Mouse (Mus musculus) liver, embryonic 15.5 days (tissue): ENCODE data around the gene Cwc15. TPM values are rescaled to one million over a fixed set of nuclear protein-coding genes. Genes with fewer than 3 reads are reported as not detected.

ENCODE experiments used
- ATAC-seq: fragments of 200-750 bp; cut with Nextera tagmentation; 2 replicates; pipeline ENCODE4 v1.8.0; 2017; ENCODE audit warnings: moderate number of reproducible peaks, mild to moderate bottlenecking, moderate library complexity; ENCODE audit not compliant: insufficient read depth
- H3K27ac ChIP-seq: fragments of 300-500 bp; sonication (generic); replicated peaks from 2 replicates; pipeline ENCODE4 v1.5.1; 2015; ENCODE audit warnings: mild to moderate bottlenecking, inconsistent platforms
- H3K27me3 ChIP-seq: fragments of 300-500 bp; sonication (generic); 2 replicates; pipeline ENCODE4 v1.6.1; 2015; ENCODE audit warnings: mild to moderate bottlenecking, inconsistent platforms
- H3K36me3 ChIP-seq: fragments of 300-500 bp; sonication (generic); replicated peaks from 2 replicates; pipeline ENCODE4 v1.6.1; 2015; ENCODE audit warnings: moderate library complexity, mild to moderate bottlenecking, inconsistent platforms
- H3K4me1 ChIP-seq: fragments of 300-500 bp; sonication (generic); replicated peaks from 2 replicates; pipeline ENCODE4 v1.6.1; 2015; ENCODE audit warnings: inconsistent platforms
- H3K4me2 ChIP-seq: fragments of 300-500 bp; sonication (generic); 2 replicates; pipeline ENCODE4 v1.6.1; 2015; ENCODE audit warnings: moderate library complexity, mild to moderate bottlenecking, inconsistent platforms
- H3K4me3 ChIP-seq: fragments of 300-500 bp; sonication (generic); replicated peaks from 2 replicates; pipeline ENCODE4 v1.5.1; 2015; ENCODE audit warnings: mild to moderate bottlenecking, inconsistent platforms
- H3K9ac ChIP-seq: fragments of 300-500 bp; sonication (generic); 2 replicates; pipeline ENCODE4 v1.6.1; 2015; ENCODE audit warnings: moderate library complexity, mild to moderate bottlenecking, inconsistent platforms
- H3K9me3 ChIP-seq: fragments of 300-500 bp; sonication (generic); replicated peaks from 2 replicates; pipeline ENCODE4 v1.6.1; 2016; ENCODE audit warnings: inconsistent platforms
- WGBS: fragments of 180-500 bp; shearing (Covaris S2); methylation state at CpG from one replicate; pipeline ENCODE4 v1.1.7; 2015; ENCODE audit warnings: mixed read lengths; ENCODE audit not compliant: insufficient replicate concordance; 5-methylcytosine and 5-hydroxymethylcytosine counted together
- polyA plus RNA-seq: library from polyadenylated mRNA; unstranded; fragments of >200 nt; fragmentation: Nextera tagmentation; extraction: Ambion mirVana; gene quantifications from 2 replicates; pipeline ENCODE4 v1.2.1, GENCODE M21; 2015

The Cwc15 gene
- polyA plus RNA-seq, 1 experiment from 2014 or later, result 66.8 TPM

DNA sequence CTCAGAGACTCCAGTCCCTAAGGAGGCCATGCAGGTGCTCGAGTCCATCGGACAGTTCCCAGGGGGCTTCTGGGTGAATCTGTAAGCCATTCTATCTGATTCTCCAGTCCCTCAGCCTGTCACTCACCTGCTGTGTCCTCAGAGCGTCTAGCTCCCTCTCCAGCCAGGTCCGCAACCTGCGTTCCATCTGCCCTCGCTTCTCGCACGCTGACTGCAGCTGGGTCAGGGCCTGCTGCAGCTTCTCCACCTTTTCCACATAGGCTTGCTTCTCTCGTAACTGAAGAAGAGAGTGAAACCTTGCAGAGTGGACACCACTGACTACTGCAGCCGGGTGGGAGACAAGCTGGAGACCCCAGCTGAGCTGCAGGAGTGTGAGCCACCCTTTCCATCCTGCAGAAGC, 57.9 kb downstream of the Cwc15 start:
- ATAC-seq, result no peak
- no peak overlapping the region for H3K4me3 ChIP-seq
- H3K27ac ChIP-seq, result no peak overlapping the region
- H3K4me1 ChIP-seq, result no peaks in the 10 kb centered on the region
- WGBS, result 68% methylated on average over 10 of the region's 10 CpGs
- H3K4me2 ChIP-seq, result no peak overlapping the region
- no peaks in the 10 kb centered on the region for H3K27me3 ChIP-seq
- no peaks in the 10 kb centered on the region for H3K9me3 ChIP-seq
- no peaks in the 10 kb centered on the region for H3K36me3 ChIP-seq
- H3K9ac ChIP-seq, result no peak overlapping the region

DNA sequence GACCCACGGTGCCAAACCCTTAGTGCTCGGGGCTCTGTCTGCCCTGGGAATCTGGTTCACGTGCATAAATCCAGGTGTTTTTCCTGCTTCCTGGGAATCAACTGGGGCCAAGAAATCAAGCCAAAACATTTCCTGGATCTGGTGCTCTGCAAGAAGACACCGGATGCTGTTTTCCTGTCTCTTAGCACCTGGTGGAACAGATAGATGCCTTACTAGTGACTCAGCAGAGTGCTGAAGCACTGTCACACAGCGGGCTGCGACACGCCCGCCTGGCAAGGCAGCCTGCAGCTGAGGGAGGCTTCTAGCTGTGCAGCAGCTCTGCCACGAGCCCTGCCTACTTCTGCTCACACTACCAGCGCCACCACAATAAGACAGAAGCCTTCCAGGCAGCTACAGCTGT, 59.0 kb downstream of the Cwc15 start:
- H3K36me3 ChIP-seq, result no peaks in the 10 kb centered on the region
- no peak overlapping the region for H3K4me2 ChIP-seq
- WGBS, result 29% methylated on average over 10 of the region's 10 CpGs
- no peak for ATAC-seq
- no peaks in the 10 kb centered on the region for H3K9me3 ChIP-seq
- no peaks in the 10 kb centered on the region for H3K27me3 ChIP-seq
- H3K4me3 ChIP-seq, result no peak overlapping the region
- no peak overlapping the region for H3K27ac ChIP-seq
- no peak overlapping the region for H3K9ac ChIP-seq
- no peaks in the 10 kb centered on the region for H3K4me1 ChIP-seq

DNA sequence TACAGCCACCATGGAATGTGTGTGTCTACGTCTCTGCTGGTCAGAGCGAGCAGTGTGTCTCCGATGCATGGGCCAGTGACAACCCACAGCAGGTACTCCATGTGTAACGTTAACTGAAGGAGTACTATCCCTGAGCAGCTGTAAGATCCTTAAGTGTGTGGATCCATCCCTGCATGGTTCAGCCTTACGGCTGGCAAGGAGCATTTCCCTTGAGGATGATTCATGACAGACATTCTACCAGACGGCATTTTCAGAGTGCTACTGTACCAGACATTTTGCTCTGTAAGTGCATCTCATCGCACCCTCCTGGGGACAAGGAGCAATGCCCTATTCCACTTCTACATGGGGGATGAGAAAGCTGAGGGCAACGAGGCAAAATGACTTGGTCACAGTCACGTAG, 59.6 kb downstream of the Cwc15 start:
- ATAC-seq, result no peak
- no peak overlapping the region for H3K4me3 ChIP-seq
- no peaks in the 10 kb centered on the region for H3K27me3 ChIP-seq
- H3K36me3 ChIP-seq, result no peaks in the 10 kb centered on the region
- no peaks in the 10 kb centered on the region for H3K4me1 ChIP-seq
- H3K9ac ChIP-seq, result no peak overlapping the region
- WGBS, result 70% methylated on average over 9 of the region's 9 CpGs
- no peak overlapping the region for H3K4me2 ChIP-seq
- H3K9me3 ChIP-seq, result no peaks in the 10 kb centered on the region
- no peak overlapping the region for H3K27ac ChIP-seq

Other genes with a start within 250 kb of the Cwc15 start
- 0.99 and 1.5 TPM in 2 replicates for gene Sesn3, start 225.6 kb upstream of the Cwc15 start, polyA plus RNA-seq
- gene Endod1, start 119.1 kb upstream of the Cwc15 start, polyA plus RNA-seq, result 43.3 and 46.5 TPM in 2 replicates
- gene Kdm4d, start 135 bp upstream of the Cwc15 start, polyA plus RNA-seq, result 0.08 TPM in 1 of 2 replicates, not detected in the other
- 1.8 and 2.1 TPM in 2 replicates for gene Amotl1, start 144.4 kb downstream of the Cwc15 start, polyA plus RNA-seq
- gene Piwil4, start 240.1 kb downstream of the Cwc15 start, polyA plus RNA-seq, result 0.10 TPM in 1 of 2 replicates, not detected in the other